Mouse (Mus musculus) left cerebral cortex, adult 6 months (tissue): ENCODE results near the gene Il22. TPM values are rescaled to one million over a fixed set of nuclear protein-coding genes. Genes with fewer than 3 reads are reported as not detected.

Source experiments
- long read RNA-seq, 2 experiments: library from polyadenylated mRNA; unstranded; transcript quantifications; one replicate each; pipeline ENCODE4 v2.0.0; 2019 to 2020
- polyA plus RNA-seq: library from polyadenylated mRNA; unstranded; fragments of <200 nt; fragmentation: Nextera tagmentation; gene quantifications from 2 replicates; pipeline ENCODE4 v1.2.3, GENCODE M21; 2021

Gene Il22
- 0.23 and 0.39 TPM in 2 replicates for polyA plus RNA-seq
- long read RNA-seq, experiment 1: 0 reads
- long read RNA-seq, experiment 2: 0 reads

DNA sequence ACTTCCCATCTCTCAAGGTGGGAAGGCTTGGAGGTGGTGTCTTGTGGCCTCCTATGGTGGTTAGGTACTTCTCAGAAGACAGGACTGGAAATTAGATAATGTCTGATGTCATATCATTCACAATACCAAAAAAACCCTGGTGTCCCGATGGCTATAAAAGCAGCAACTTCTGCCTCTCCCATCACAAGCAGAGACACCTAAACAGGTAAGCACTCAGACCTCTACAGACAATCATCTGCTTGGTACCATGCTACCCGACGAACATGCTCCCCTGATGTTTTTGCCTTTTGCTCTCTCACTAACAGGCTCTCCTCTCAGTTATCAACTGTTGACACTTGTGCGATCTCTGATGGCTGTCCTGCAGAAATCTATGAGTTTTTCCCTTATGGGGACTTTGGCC, at the start of gene Il22:
Il22 (plus strand) TSS at position 301 of the 400 bp plus-strand sequence.

DNA sequence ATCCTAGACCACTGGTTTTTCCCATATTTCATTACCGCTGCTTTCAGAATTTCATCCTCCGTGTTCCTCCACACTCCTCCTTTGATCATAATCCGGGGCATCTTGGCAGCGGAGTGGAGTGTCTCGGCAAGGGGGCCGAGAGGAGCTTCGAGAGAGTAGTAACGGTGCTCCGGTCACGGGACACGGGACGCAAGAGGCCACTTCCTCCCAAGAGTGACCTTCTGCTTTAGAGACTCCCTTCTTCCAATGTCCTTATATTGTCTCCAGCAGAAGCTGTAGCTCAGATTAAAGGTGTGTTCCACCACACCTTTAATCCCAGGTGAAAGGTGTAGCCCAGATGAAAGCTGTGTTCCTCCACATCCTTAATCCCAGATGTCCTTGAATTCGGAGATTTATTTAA, 35.9 kb downstream of the Il22 start, which contains the start of gene Gm32717:
Gm32717 (minus strand) TSS at position 101 of the 400 bp plus-strand sequence.

DNA sequence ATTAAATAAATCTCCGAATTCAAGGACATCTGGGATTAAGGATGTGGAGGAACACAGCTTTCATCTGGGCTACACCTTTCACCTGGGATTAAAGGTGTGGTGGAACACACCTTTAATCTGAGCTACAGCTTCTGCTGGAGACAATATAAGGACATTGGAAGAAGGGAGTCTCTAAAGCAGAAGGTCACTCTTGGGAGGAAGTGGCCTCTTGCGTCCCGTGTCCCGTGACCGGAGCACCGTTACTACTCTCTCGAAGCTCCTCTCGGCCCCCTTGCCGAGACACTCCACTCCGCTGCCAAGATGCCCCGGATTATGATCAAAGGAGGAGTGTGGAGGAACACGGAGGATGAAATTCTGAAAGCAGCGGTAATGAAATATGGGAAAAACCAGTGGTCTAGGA, 53.6 kb downstream of the Il22 start, which contains the start of gene Gm32802:
Gm32802 (plus strand) TSS at position 301 of the 400 bp plus-strand sequence.

Other genes starting within 250 kb of the Il22 start
- gene Mdm1, start 63.1 kb upstream of the Il22 start, polyA plus RNA-seq: 3.9 and 4.5 TPM in 2 replicates
- not detected in 2 replicates for gene Gm32717, start 35.8 kb downstream of the Il22 start, polyA plus RNA-seq
- gene Gm32802, start 53.7 kb downstream of the Il22 start, polyA plus RNA-seq: not detected in 2 replicates
- gene Iltifb, start 90.1 kb downstream of the Il22 start, polyA plus RNA-seq: 0.41 and 0.59 TPM in 2 replicates
- gene Gm9040, start 122.0 kb downstream of the Il22 start, polyA plus RNA-seq: not detected in 2 replicates
- not detected in 2 replicates for gene Gm9044, start 127.5 kb downstream of the Il22 start, polyA plus RNA-seq
- gene Gm9045, start 132.9 kb downstream of the Il22 start, polyA plus RNA-seq: not detected in 2 replicates
- not detected in 2 replicates for gene Gm9046, start 138.3 kb downstream of the Il22 start, polyA plus RNA-seq
- gene Gm9048, start 143.7 kb downstream of the Il22 start, polyA plus RNA-seq: not detected in 2 replicates
- not detected in 2 replicates for gene Gm9049, start 149.2 kb downstream of the Il22 start, polyA plus RNA-seq
- not detected in 2 replicates for gene Ifng, start 236.1 kb downstream of the Il22 start, polyA plus RNA-seq